Mouse (Mus musculus) olfactory bulb, adult 2 months (tissue): ENCODE data around the gene 4930564D02Rik.

Experiments used
- CTCF ChIP-seq: fragments of 200-500 bp; IDR thresholded peaks from 2 replicates; pipeline ENCODE4 v1.5.1; 2012; ENCODE audit warnings: low read depth, mild to moderate bottlenecking, low read length, moderate library complexity; ENCODE audit not compliant: insufficient read depth
- POLR2A ChIP-seq: fragments of 200-500 bp; IDR thresholded peaks from 2 replicates; pipeline ENCODE4 v1.6.1; 2012; ENCODE audit warnings: mild to moderate bottlenecking, low read depth, low read length, moderate library complexity; ENCODE audit not compliant: insufficient read depth

DNA sequence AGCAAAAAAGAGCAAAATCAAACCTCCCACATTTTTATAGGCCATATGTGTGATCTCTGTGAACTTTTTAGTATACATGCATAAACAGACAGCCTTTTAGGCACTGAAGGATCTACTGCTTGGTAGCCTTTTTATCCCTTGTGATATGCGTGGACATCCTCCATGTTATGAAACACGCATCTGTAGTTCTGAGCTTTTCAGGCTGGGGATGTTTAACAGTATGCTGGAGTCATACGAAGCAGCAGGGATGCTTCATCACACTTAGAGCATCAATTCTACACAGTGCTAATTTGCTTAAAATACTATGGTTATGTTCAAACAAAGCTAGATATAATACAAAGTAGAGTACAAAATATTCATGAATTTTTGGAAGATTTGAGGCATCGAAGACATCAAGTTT, 39.2 kb downstream of the 4930564D02Rik start:
- no peak for TF ChIP-seq CTCF
- no peak for TF ChIP-seq POLR2A
